Mouse (Mus musculus) liver, postnatal 0 days (tissue): ENCODE data around the gene Cnpy1. TPM values are rescaled to one million over a fixed set of nuclear protein-coding genes. Genes with fewer than 3 reads are reported as not detected.

Experiments used
- ATAC-seq: fragments of 200-750 bp; cut with Nextera tagmentation; 2 replicates; pipeline ENCODE4 v1.8.0; 2017; ENCODE audit warnings: mild to moderate bottlenecking, moderate library complexity
- DNase-seq: peaks from one replicate; pipeline ENCODE4 v3.0.0-alpha.2; 2016
- H3K27ac ChIP-seq: fragments of 300-500 bp; sonication (generic); 2 replicates; pipeline ENCODE4 v1.5.1; 2014; ENCODE audit warnings: antibody characterized with exemption, moderate library complexity, mild to moderate bottlenecking, low read depth
- H3K27me3 ChIP-seq: fragments of 300-500 bp; sonication (generic); 2 replicates; pipeline ENCODE4 v1.6.1; 2014; ENCODE audit warnings: low read length, control low read depth, mixed read lengths; ENCODE audit not compliant: insufficient read depth
- H3K36me3 ChIP-seq: fragments of 300-500 bp; sonication (generic); replicated peaks from 2 replicates; pipeline ENCODE4 v1.6.1; 2014; ENCODE audit warnings: mild to moderate bottlenecking, control low read depth, low read length, moderate library complexity, mixed read lengths; ENCODE audit not compliant: insufficient read depth
- H3K4me1 ChIP-seq: fragments of 300-500 bp; sonication (generic); 2 replicates; pipeline ENCODE4 v1.6.1; 2014; ENCODE audit warnings: antibody characterized with exemption, mild to moderate bottlenecking, control low read depth; ENCODE audit not compliant: insufficient read depth
- H3K4me2 ChIP-seq: fragments of 300-500 bp; sonication (generic); 2 replicates; pipeline ENCODE4 v1.6.1; 2014; ENCODE audit warnings: low read depth, mild to moderate bottlenecking, low read length, moderate library complexity, mixed read lengths
- H3K4me3 ChIP-seq: fragments of 300-500 bp; sonication (generic); 2 replicates; pipeline ENCODE4 v1.5.1; 2014; ENCODE audit warnings: low read depth, low read length
- H3K9ac ChIP-seq: fragments of 300-500 bp; sonication (generic); replicated peaks from 2 replicates; pipeline ENCODE4 v1.6.1; 2014; ENCODE audit warnings: mild to moderate bottlenecking, moderate library complexity
- H3K9me3 ChIP-seq: fragments of 300-500 bp; sonication (generic); 2 replicates; pipeline ENCODE4 v1.6.1; 2016; ENCODE audit warnings: mild to moderate bottlenecking, control low read depth, low read length, mixed read lengths
- CTCF ChIP-seq: sonication (generic); IDR thresholded peaks from 2 replicates; pipeline ENCODE4 v1.5.1; 2016; ENCODE audit warnings: antibody characterized with exemption, low read depth
- EP300 ChIP-seq: IDR thresholded peaks from 2 replicates; pipeline ENCODE4 v1.6.1; 2016; ENCODE audit warnings: antibody characterized with exemption, low read depth, mild to moderate bottlenecking
- WGBS: fragments of 180-500 bp; shearing (Covaris S2); extraction: QIAGEN DNeasy Blood & Tissue Kit; methylation state at CpG from one replicate; pipeline ENCODE4 v1.1.7; 2014; ENCODE audit not compliant: insufficient replicate concordance; 5-methylcytosine and 5-hydroxymethylcytosine counted together
- polyA plus RNA-seq: library from polyadenylated mRNA; unstranded; fragments of >200 nt; fragmentation: Nextera tagmentation; extraction: Ambion mirVana; gene quantifications from 2 replicates; pipeline ENCODE4 v1.2.1, GENCODE M21; 2015

The Cnpy1 gene
- not detected in 2 replicates for polyA plus RNA-seq

DNA sequence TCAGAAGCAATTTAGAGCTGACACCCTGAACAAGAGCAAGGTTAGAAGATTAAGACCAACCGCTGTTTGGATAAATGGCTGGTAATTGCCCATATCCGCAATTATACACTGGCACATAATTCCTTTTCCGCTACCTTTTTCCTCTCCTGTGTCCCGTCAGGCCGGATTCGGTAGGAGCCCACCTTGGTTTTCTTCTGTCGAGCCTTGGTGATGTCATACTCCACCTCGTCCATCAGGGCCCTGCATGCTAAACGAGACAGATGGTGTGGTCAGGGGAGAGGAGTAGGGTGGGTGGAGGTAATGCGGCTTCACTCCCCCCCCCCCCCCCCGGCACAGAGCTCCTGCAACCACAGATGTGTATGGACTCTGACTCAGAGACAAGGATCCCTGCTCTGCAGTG, at the start of gene Cnpy1:
Gene Cnpy1 (minus strand): TSS at position 233 of the 400 bp plus-strand sequence.
- no peaks in the 10 kb centered on the region for H3K27me3 ChIP-seq
- H3K9me3 ChIP-seq = no peaks in the 10 kb centered on the region
- ATAC-seq = no peak
- H3K4me1 ChIP-seq = peaks cover 5% of the 10 kb centered on the region; the same call in 1 of the 2 replicates
- H3K27ac ChIP-seq = no peak within 1 kb of the TSS
- no peak for DNase-seq
- H3K36me3 ChIP-seq = no peaks in the 10 kb centered on the region
- no peak within 1 kb of the TSS for H3K4me3 ChIP-seq
- H3K9ac ChIP-seq = no peak within 1 kb of the TSS
- 76% methylated on average over 11 of the region's 11 CpGs for WGBS
- TF ChIP-seq CTCF (no peak), EP300 (no peak)
- no peak within 1 kb of the TSS for H3K4me2 ChIP-seq

DNA sequence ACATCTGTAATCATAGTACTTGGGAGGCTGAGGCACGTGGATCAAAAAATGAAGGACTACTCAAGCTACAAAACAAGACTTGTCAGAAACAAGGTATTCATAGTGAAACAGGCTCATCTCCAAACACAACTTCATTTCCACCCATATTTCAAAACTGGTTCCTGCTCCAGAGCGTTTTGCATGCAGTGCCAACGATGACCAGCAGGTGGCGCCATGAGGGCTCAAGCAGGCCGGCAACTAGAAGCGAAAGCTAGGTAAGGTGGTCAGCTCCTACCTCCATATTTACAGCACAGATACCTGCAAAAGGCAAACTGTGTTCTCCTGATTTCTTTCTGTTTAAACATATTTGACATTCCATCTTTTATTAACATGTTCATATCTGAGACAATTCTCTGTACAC, 48.4 kb upstream of the Cnpy1 start:
- Histone ChIP-seq H3K4me3 (no peak overlapping the region), H3K9me3 (no peaks in the 10 kb centered on the region), H3K4me2 (no peak overlapping the region), H3K4me1 (peaks cover 11% of the 10 kb centered on the region), H3K27ac (no peak overlapping the region), H3K36me3 (no peaks in the 10 kb centered on the region), H3K27me3 (no peaks in the 10 kb centered on the region), H3K9ac (no peak overlapping the region)
- 4% methylated on average over 6 of the region's 6 CpGs for WGBS
- DNase-seq (peak; percentile 90), ATAC-seq (no peak)
- TF ChIP-seq EP300 (no peak), CTCF (peak; percentile 99)

DNA sequence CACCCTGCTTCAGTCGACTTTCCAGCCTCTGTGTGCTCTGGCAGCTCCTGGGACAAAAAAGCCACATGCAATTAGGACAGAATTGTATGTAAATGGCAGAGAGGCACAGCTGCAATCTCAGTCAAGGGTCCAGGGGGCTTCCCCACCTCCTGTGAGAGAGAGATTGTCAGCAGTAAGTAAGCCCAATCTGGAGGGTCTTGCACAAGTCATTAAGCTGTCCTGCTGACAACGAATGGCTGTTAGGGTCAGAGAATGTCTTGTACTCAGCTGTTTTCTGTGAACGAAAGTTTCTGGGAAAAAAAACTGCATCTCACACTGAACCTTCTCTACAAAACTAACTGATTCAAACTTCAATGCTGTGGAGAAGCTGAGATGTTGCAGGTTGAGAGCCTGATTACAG, 46.7 kb upstream of the Cnpy1 start:
- no peaks in the 10 kb centered on the region for H3K27me3 ChIP-seq
- TF ChIP-seq CTCF (no peak), EP300 (no peak)
- H3K4me2 ChIP-seq = no peak overlapping the region
- ATAC-seq (no peak), DNase-seq (no peak)
- H3K27ac ChIP-seq = no peak overlapping the region
- H3K9ac ChIP-seq = no peak overlapping the region
- 36% methylated on average over 3 of the region's 3 CpGs for WGBS
- no peaks in the 10 kb centered on the region for H3K36me3 ChIP-seq
- H3K4me1 ChIP-seq = peaks cover 11% of the 10 kb centered on the region
- H3K4me3 ChIP-seq = no peak overlapping the region
- H3K9me3 ChIP-seq = no peaks in the 10 kb centered on the region

DNA sequence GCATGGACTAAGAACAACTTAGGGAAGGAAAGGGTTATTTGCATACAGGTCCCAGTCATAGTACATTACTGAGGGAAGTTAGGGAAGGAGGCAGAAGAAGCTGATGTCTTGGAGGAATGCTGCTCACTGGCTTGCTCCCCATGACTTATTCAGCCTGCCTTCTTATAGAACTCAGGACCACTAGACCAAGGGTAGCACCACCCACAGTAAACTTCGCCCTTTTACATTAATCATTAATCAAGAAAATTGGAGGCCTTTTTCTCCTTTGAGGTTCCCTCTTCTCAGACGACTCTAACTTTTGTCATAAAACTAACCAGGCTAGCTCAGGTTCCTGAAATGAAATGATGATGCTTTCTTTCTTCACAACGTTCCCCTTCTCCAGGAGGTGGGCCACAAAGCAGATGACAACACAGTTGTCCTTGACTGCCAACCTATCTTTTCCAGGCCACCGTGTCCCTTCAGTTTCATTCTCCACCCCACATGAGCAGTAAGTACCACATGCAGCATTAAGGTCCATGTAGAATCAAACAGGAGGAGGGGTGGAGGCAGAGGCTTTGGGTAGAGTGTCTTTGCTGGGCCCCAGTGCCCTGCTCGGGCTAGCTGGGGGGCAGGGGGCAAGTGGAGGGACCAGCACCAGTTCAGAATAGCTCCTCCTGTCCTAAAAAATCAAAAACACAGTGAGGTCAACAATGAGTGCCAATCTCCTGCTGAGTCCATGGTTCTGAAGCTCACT, 45.7 kb upstream of the Cnpy1 start:
- DNase-seq (no peak), ATAC-seq (0 out of 2 replicates have a peak, but pooled peaks have one; percentile 40)
- no peak overlapping the region for H3K9ac ChIP-seq
- H3K4me3 ChIP-seq = no peak overlapping the region
- H3K4me1 ChIP-seq = peaks cover 11% of the 10 kb centered on the region
- H3K27ac ChIP-seq = peak overlapping the region; percentile 64
- TF ChIP-seq EP300 (no peak), CTCF (no peak)
- no peaks in the 10 kb centered on the region for H3K27me3 ChIP-seq
- H3K36me3 ChIP-seq = no peaks in the 10 kb centered on the region
- H3K9me3 ChIP-seq = no peaks in the 10 kb centered on the region
- 46% methylated on average over 5 of the region's 5 CpGs for WGBS
- 0 out of 2 replicates have a peak overlapping the region, but pooled peaks have one; percentile 35 for H3K4me2 ChIP-seq

DNA sequence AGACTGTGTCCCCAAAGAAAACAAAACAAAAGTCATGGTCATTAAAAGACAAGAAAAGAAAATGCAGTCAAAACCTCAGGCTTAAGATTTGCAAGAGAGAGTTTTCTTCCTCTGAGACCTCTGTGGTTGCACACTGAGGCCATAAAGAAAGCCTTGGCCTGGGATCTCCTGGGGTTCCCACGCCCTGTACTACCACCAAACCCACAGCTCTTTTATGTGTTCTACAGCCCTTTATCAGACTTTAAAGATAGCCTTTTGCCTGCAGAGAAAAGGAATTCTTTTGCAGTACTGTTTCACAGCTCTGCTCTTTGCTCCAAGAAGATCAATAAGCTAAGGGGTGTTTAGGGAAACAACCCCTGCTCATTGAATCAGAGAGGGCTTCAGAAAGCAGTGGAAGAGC, 45.0 kb upstream of the Cnpy1 start:
- TF ChIP-seq CTCF (no peak), EP300 (no peak)
- Histone ChIP-seq H3K9me3 (no peaks in the 10 kb centered on the region), H3K27me3 (no peaks in the 10 kb centered on the region), H3K4me1 (peaks cover 11% of the 10 kb centered on the region), H3K4me2 (no peak overlapping the region), H3K36me3 (no peaks in the 10 kb centered on the region), H3K4me3 (no peak overlapping the region), H3K27ac (no peak overlapping the region), H3K9ac (no peak overlapping the region)
- ATAC-seq = no peak
- WGBS = 33% methylated on average over 1 of the region's 1 CpGs
- no peak for DNase-seq

DNA sequence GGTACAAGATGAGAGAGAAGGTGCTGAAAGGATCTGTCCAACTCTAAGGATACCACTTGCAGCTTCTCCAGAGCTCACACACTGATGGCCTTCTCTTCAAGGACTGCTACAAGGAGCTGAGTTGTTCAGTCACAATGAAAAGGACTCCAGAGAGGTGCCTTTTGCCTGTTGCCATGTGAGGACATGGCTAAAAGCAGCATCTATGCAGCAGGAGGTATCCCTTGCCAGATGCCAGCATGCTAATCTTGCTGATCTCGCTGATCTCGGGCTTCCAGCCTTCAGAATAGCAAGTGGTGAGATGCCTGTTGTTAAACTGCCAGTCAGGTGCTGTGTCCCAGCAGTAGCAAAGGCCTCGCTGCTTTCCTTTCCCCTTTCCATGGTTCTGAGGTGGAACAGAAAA, 43.5 kb upstream of the Cnpy1 start:
- TF ChIP-seq EP300 (no peak), CTCF (no peak)
- no peak overlapping the region for H3K4me3 ChIP-seq
- no peak overlapping the region for H3K27ac ChIP-seq
- H3K27me3 ChIP-seq = no peaks in the 10 kb centered on the region
- peaks cover 11% of the 10 kb centered on the region for H3K4me1 ChIP-seq
- H3K9me3 ChIP-seq = no peaks in the 10 kb centered on the region
- 70% methylated on average over 3 of the region's 3 CpGs for WGBS
- H3K9ac ChIP-seq = no peak overlapping the region
- H3K4me2 ChIP-seq = no peak overlapping the region
- DNase-seq (no peak), ATAC-seq (no peak)
- H3K36me3 ChIP-seq = no peaks in the 10 kb centered on the region
